Mouse (Mus musculus): ENCODE measurements around the gene Enpp5. TPM values are rescaled to one million over a fixed set of nuclear protein-coding genes. Genes with fewer than 3 reads are reported as not detected.

The Enpp5 gene
- polyA plus RNA-seq, 1 experiment from 2014 or later: 12.5 TPM

- H3K9me3 ChIP-seq (ENCODE audit: control insufficient read depth, low read length): no peaks in the 10 kb centered on the region
- no peak overlapping the region for H3K27ac ChIP-seq (ENCODE audit: low read depth, low read length)
- WGBS: 62% methylated on average over 8 of the region's 8 CpGs
- ATAC-seq (ENCODE audit: low FRiP score, low TSS enrichment): no peak
- no peak overlapping the region for H3K9ac ChIP-seq (ENCODE audit: low read depth, low read length)
- H3K27me3 ChIP-seq (ENCODE audit: control insufficient read depth, insufficient read depth, low read length): no peaks in the 10 kb centered on the region
- H3K4me3 ChIP-seq (ENCODE audit: low read length): no peak overlapping the region
- peak overlapping the region; percentile 13; the same call in 1 of the 2 replicates for H3K4me2 ChIP-seq (replicated peaks; ENCODE audit: low read depth, low read length)
- H3K4me1 ChIP-seq (ENCODE audit: control insufficient read depth, insufficient read depth, low read length): 0 out of 2 replicates have a peak, but pooled peaks cover 2% of the 10 kb centered on the region
- no peaks in the 10 kb centered on the region for H3K36me3 ChIP-seq (ENCODE audit: control insufficient read depth, insufficient read depth, low read length)
Measured at GRCm38 (mm10) chr17:44136018-44136417, 57.4 kb downstream of the Enpp5 start.

Other genes starting within 250 kb of the Enpp5 start
- gene Enpp4, start 27.0 kb downstream of the Enpp5 start, polyA plus RNA-seq (2014; fragmentation: Nextera tagmentation; extraction: Ambion mirVana): 3.0 and 5.4 TPM in 2 replicates
- gene Clic5, start 109.8 kb downstream of the Enpp5 start, polyA plus RNA-seq (2014; fragmentation: Nextera tagmentation; extraction: Ambion mirVana): 1.9 and 5.5 TPM in 2 replicates